Mouse (Mus musculus) R1 (cell line): ENCODE results near the gene Phykpl.
"Not testable (repeated sequence)": the region's sequence is repeated elsewhere in the genome, so short reads cannot be mapped to it uniquely, and the experiment has no call there.

Source experiments
- DNase-seq: peaks from one replicate; pipeline ENCODE4 v3.0.0-alpha.2; 2018; ENCODE audit warnings: low read depth, low spot score

The Phykpl gene

DNA sequence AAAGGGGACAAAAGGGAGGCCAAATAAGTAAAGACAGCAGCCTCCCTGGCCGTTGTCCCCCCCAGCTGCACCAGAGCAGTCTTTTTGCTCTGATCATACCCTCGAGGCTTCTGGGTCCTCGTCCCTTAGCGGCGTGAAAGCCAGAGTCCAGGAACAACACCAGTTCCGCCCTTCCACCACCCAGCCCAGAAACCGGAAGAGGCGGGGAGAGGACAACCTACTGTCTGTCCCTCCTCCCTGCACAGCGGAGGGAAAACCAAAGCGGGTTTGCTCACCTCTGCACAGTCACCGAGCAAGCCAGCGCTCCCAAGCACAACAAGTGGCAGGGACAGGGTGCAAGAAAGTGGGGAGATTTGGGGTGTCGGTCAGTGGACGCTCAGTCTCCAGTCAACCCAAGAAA is 31.0 kb downstream of the Phykpl start:
- peak; percentile 93 for DNase-seq

DNA sequence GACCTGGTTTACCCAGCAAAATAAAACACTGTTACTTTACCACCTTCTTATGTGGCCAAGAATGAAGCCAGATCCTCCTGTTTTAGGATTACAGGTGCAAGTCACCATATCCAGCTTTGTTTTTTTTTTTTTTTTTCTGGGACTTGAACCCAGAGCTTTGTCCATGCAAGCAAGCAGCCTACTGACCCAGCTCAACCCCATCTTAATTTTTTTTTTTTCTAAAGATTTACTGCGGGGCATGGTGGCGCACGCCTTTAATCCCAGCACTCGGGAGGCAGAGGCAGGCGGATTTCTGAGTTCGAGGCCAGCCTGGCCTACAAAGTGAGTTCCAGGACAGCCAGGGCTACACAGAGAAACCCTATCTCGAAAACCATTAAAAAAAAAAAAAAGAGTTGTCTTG is 31.6 kb downstream of the Phykpl start:
- not testable (repeated sequence) for DNase-seq

DNA sequence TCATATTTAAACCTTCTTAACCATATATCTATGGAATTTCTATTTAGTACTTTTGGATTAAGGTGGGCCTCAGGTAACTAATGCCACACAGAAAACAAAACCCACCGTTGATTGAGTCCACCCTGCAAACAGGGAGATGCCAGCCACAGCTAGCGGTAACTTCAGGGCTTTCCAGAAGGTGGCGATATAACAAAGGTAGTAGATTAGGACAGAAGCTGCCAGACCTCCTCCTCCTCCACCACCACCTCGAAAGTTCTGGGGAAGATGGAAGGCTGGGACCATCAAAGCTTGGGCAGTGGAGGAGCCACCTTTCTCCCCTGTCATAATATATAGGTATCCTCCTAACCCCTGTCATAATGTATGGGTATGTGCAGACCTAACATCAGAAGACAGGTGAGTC is 33.1 kb downstream of the Phykpl start:
- peak; percentile 83 for DNase-seq

DNA sequence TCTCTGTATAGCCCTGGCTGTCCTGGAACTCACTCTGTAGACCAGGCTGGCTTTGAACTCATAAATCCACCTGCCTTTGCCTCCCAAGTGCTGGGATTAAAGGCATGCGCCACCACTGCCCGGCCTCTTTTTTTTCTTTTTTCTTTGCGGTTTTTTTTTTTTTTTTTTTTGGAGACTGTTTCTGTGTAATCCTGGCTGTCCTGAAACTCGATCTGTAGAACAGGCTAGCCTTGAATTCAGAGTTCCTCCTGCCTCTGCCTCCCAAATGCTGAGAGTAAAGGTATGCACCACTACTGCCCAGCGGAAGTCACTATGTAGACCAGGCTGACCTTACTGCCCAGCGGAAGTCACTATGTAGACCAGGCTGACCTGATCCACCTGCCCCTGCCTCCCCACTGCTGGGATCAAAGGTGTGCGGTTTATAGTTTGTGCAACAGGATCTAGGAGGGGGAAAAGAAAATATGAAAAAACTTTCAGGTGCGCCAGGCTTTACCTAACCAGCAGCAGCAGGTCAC is 34.4 kb downstream of the Phykpl start:
- no peak for DNase-seq

DNA sequence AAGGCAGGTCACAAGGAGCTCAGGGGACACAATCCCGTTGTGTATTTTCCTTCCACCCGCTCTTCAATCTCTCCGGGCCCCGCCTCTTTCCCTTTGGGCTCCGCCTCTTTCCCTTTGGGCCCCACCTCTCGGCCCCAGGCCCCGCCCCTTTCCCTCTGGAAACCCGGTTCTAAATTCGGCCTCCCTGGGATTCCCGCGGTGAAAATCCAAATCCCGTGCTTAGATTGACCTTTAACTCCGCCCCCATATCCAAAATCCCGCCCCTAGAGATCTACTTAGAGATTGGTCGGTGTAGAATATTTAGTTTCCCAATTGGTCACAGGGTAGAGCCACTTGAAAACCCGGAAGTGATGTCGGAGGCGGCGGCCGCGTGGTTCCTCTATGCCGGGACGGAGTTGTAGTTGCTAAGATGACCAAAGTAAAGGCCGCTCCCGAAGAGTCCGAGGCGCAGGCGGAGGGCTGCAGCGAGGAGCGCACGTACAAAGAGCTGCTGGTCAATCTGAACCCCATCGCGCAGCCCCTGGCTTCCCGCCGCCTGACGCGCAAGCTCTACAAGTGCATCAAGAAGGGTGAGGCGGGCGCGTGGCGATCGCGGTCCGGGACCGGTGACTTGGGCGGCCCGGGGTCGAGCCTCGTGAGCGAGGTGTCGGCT is 35.0 kb downstream of the Phykpl start, which contains the start of gene Nhp2:
Gene Nhp2, plus strand, starts transcription at position 327 of the 652 bp plus-strand sequence.
- peak; percentile 100 for DNase-seq

DNA sequence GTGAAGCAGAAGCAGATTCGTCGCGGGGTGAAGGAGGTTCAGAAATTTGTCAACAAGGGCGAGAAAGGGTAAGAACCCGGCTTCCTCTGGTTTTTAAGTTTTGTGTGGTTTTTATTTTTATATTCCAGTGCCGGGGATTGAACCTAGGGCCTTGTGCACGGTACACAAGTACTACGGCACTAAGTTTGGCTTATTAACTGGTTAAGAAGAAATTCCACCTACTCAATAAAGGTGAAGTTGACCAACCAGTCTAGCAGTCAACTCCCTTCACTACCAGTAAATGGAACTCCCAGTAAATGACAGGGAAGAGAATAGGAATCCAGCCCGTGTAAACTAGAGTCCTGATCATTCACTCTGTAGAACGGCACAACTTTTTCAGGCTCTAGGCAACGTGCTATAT is 35.5 kb downstream of the Phykpl start:
- DNase-seq: no peak

DNA sequence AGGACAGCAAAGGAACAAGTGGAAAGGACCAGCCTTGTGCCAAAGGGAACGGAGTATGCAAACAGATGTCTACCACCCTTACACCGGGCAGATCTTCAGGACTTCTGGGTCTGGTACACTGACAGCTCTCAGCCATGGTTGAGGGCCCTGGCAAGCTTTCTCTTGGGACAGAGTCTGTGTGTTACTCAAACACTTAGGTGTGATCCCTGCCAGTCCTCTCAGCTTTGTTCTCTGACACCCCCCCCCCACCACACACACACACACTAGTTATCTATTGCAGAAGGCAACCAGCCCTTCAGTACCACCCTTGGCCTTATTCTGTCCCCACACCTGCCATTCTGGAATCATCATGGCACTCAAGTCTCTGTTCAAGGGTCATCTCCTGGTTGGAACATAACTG is 37.2 kb downstream of the Phykpl start:
- DNase-seq: no peak

DNA sequence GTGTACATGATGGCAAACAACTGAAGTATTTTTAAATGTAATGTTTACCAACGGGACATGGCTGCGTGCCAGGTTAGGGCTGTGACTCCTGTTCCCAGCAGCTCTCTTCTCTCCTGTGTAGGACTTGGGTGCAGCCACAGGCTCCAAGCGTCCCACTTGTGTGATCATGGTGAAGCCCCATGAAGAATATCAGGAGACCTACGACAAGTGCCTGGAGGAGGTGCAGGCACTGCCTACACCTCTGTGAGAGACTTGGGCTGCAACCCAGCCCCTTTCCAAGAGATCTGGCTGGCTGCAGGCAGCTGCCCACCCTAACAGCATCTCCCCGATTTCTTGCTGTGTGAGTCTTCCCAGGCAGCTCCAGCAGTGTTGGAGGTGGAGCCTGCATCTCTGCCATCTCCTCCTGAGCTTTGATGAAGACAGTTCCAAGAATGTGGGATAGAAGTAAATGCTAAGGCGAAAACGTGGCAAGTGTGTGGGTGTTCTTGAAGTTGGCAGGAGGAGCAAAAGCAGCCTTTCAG is 38.5 kb downstream of the Phykpl start:
- no peak for DNase-seq

DNA sequence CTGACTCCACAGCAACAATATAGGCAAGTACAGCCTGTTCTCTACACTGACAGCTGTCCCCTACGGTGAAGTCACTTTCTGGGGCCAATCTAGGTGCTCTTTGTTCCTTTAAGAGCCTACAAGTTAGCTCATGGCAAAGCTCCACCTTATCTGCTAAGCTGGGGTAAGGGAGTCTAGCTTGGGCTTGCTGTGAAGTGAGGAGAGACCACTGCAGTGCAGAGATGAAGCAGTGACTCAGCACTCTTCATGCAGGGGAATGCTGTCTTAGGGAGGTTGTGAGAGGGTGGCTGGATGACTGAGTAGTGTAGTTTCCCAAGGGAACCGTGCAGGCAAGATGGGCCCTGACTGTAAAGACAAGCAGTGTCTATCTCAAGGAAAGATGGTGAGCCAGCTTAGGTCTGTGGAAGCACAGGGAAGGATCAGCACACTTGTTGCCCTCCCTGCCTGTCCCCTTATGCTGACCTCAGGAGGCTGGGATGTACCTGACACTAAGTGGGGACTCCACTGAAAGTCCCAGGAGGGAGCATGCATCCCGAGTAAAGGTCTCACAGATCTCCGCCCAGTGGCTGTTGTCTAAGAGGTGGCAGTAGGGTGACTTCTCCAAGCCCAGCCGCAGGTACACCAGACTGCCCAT is 40.7 kb downstream of the Phykpl start:
- DNase-seq: peak; percentile 50

DNA sequence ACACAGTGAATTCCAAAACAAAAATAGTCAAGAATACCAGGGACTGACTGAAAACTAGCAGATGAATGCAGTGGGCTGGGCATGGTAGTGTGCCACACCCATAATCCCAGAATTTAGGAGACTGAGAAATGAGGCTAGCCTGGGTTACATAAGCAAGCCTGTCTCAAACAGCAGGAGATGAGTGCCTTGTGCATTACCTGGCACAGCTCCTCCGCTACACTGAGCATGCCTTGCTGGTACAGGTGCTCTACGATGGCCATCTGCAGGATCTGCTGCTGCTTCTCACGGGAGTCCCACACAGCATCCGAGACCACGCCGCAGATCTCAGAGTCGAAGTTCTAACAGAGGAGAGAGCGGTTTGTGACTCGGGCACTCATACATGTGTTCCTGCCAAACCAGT is 42.9 kb downstream of the Phykpl start:
- DNase-seq: no peak

DNA sequence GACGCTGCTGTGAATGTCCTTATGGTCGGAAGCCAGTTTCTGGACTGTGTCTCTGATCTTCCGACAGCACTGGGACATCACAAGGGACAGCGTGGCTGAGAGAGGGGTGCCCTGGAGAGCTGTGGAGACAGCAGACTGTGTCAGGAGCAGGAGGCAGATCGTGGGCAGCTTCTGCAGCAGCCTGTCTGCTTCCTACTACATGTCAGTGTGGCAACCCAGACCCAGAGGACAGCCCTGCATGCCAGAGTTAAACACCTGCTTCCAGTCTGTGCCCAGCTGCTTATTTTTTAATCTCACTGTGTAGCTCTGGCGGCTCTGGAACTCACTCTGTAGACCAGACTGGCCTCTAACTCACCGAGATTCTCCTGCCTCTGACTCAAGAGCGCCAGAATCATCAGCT is 43.4 kb downstream of the Phykpl start:
- no peak for DNase-seq

DNA sequence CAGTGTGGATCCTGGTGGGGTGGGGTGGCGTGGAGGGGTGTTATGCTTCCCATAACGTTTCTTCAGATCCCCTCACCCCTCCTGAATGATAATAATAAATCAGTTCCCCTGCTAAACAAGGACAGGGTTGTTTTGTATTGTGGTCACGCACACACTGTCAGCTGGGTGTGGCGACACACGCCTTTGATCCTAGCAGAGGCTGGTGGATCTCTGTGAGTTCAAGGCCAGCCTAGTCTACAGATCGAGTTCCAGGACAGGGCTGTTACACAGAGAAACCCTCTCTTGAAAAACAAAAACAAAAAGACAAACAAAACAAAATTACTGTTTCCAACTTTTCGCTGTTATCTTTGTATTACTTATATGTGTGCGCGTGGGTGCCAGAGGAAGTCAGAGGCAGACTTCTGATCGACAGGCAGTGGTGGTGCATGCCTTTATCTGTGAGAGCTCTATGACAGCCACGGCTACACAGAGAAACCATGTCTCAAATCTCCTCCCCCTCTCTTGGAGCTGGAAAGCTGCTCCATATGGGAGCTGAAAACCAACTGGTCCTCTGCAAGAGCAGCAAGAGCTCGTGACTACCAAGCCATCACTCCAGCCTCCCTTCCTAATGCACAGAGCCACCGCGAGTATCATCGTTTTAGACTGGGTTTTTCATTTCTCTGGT is 45.2 kb downstream of the Phykpl start:
- DNase-seq: no peak

DNA sequence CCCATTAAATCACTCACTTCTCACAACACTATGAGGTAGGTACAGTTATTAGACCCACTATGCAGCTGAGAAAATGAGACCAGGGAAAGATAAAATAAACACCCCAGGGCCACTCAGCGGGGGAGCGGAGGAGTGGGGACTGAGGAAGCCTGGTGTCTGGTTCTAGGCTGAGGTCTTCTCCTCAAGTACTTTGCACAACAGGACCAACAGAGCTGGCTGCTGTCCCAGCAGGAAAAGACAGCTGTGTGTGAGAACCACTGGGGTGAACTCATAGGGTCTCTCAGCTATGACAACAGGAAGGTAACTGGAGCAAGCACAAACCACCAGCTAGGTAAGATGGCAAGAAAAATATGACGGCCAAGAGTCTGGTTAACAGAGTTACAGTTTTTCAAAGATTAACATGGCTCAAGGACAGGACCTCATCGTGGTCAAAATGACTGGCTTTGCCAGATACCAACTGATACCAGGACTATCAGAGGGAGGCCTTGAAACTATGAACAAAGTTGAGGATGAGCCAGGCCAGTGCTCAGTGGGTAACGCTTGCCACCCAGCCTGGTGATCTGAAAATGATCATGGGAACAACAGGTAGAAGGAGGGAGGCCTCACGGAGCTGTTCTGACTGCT is 47.7 kb downstream of the Phykpl start:
- no peak for DNase-seq

DNA sequence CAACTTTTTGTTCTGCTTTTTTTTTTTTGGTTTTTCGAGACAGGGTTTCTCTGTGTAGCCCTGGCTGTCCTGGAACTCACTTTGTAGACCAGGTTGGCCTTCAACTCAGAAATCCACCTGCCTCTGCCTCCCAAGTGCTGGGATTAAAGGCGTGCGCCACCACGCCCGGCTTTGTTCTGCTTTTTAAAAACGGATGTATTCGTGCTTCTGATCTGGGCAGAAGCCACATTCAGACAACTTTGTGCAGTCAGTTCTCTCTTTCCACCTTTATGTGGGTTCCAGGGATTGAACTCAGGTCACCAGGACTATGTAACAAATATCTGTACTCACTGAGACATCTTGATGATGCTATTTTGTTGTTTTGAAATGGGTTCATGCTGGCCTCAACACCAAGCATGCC is 48.6 kb downstream of the Phykpl start:
- not testable (repeated sequence) for DNase-seq

DNA sequence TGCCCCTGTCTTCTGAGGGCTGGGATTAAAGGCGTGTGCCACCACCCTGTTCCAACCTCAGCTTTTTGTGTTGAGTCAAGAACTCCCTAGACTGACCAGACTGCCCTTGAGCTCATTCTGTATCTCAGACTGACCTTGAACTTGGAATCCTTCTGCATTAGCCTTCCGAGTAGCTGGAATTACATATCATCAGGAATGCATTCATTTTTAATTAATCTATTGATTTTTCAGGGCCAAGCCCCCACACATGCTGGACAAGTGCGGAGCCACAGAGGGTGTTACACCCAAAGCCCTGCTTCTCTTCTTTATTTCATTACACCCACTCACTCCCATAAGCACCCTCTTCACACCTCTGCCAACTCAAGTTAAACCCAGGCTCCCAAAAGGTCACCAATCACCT is 49.2 kb downstream of the Phykpl start:
- peak; percentile 68 for DNase-seq

DNA sequence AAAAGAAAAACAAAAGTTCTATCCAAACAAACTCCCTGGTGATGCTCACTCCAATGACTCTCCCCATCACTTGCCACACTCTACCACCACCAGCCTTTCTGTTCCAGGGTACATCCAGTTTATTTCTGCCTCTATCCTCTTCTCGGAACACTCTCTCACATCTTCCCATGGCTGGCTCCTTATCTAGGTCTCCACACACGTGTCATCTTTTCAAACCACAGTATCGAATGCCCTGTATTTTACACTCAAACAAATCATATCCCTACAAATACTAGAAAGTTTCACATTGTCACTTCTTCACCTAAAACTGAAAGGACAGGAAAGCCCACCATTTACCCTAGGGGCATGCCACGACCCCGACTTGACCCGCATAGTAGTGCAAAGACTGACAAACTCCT is 50.6 kb downstream of the Phykpl start:
- no peak for DNase-seq

DNA sequence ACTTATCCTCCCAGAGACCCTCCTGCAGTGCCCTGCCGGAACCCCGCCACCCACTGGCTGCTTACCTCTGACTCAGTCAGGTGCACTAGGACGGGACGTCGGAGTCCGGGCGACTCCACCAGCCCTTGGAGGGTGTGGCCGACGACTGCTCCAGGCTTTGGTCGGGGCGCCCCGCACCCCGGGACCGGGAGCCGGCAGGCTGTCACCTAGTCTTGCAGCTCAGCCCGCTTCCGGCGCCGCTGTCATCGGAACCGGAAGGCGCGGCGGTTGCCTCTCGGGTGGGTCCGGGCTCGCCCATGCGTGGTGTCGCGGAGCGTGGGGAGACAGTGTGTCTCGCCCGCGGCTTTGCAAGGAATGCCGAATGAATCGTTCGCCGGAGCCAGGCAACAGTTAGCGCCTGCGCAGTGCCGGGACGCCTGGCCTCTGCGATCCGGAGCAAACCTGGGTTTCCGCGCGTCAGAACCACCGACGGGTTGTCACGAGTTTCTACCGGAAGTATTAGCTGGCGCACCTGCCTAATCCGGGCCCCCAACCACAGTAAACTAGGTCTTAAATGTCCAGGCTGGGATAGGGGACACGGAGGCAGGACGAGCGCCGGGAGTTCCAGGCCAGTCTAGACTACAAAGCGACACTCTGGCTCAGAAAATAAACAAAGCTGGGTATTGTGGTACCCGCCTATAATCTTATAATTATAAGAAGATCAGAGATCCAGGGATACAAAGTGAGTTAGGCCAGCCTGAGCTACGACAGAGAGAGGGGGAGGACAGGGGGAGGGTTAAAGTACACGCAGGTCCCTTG is 51.2 kb downstream of the Phykpl start, which contains the start of gene Rmnd5b:
Gene Rmnd5b, minus strand, starts transcription at position 372 of the 798 bp plus-strand sequence.
- DNase-seq: peak; percentile 93

DNA sequence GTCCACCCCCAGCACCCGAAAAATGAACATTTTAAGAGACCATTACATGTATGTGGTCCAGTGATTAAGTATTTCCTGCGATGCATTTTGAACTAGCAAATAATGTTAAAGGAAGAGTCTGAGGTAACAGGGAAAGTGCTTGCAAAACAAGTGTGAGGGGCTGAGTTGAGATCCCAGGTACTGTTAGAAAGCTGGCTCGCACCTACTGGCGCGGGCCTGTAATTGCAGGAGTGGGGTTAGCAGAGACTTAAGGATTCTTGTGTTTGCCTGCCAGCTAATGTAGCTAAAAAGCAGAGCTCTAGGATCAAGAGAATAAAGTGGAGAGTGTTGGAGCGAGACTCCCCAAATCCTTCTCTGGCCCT is 51.7 kb downstream of the Phykpl start:
- peak; percentile 89 for DNase-seq

DNA sequence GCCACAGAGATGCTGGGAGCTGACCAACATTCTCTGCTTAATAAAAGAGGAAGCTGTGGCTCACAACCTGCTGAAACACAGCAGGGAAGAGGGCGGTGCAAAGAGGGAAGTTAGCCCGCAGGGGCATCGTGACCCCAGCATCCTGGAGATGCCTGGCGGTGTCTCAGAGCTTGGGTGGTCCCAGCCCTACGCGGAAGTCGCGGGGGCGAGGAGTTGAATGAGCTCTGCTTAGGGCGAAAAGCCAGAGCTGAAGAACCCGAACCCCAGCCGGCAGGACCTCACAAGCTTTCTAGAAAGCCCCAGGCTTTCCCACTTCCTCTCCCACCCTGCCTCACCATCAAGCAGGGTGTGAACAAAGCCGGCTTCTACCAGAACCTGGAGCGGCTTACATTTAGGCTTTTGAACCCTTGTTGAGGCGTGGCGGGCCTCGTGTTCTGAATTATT is 53.4 kb downstream of the Phykpl start:
- DNase-seq: peak; percentile 95

DNA sequence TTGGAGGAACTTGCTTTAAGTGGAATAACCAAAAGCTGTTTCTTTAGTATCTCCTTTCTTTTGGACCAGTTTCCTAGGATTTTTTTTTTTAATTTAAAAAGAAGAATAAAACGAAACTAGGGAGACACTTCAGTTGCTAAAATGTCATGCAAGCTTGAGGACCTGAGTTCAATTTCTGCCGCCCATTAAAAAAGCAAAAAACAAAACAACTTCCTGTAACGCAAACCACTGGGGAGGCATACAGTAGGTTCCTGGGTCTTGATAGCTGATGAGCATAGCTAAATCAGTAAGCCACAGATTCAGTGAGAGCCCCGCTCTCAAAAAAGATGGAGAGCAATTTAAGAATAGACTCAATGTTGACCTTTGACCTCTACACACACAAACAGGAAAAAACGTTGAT is 53.9 kb downstream of the Phykpl start:
- DNase-seq: no peak

DNA sequence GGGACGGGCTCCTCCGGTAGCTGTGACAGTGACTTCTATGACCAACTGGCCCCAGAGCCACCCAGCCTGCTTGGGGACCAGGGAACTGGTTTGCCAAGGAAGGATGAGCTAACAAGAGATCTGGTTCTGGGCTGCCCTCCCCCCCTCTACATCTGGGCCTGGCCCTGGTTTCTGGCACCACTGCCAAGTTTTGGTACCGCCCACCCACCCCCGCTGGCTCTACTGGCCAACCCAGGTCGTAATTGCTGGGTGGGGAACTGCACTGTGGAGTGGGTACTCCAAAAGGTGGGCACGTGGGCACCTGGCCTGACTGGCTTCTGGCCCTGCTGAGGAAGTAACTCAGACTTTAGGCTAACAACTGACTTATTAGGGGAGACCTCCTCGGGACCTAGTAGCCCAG is 56.2 kb downstream of the Phykpl start:
- DNase-seq: no peak
